Mouse (Mus musculus) CH12F3 (cell line): ENCODE results near the gene Rasgrf2.

ENCODE experiments used
- in situ Hi-C: fragments of 300-500 bp; cut with MboI; formaldehyde crosslinking; loops from 2 replicates; pipeline ENCODE4 v1.14.3; 2020; ENCODE audit warnings: low sequenced_read_pairs

The Rasgrf2 gene

GRCm38 (mm10) chr13:91955646-91956045 is 175.8 kb downstream of the Rasgrf2 start:
- in situ Hi-C loops = no loop called here

- in situ Hi-C loops = no loop called here
Measured at GRCm38 (mm10) chr13:91955175-91955574, 176.3 kb downstream of the Rasgrf2 start.

GRCm38 (mm10) chr13:91940113-91940512 is 191.3 kb downstream of the Rasgrf2 start:
- in situ Hi-C loops = no loop called here

- in situ Hi-C loops = no loop called here
Measured at GRCm38 (mm10) chr13:91938826-91939225, 192.6 kb downstream of the Rasgrf2 start.

GRCm38 (mm10) chr13:91937232-91937631 is 194.2 kb downstream of the Rasgrf2 start:
- in situ Hi-C loops = no loop called here

- in situ Hi-C loops = no loop called here
Measured at GRCm38 (mm10) chr13:91932122-91932521, 199.3 kb downstream of the Rasgrf2 start.

GRCm38 (mm10) chr13:91929943-91930726 is 201.3 kb downstream of the Rasgrf2 start:
- in situ Hi-C loops = no loop called here

GRCm38 (mm10) chr13:91928605-91929389 is 202.7 kb downstream of the Rasgrf2 start:
- in situ Hi-C loops = no loop called here

- in situ Hi-C loops = loop anchor here (25.0 kb wide), 1 partner anchor 816 kb away; no protein-coding TSS in a partner anchor
Measured at GRCm38 (mm10) chr13:91921010-91921409, 210.4 kb downstream of the Rasgrf2 start.

GRCm38 (mm10) chr13:91918764-91919163 is 212.7 kb downstream of the Rasgrf2 start:
- in situ Hi-C loops = loop anchor here (25.0 kb wide), 1 partner anchor 819 kb away; no protein-coding TSS in a partner anchor

- in situ Hi-C loops = loop anchor here (25.0 kb wide), 1 partner anchor 819 kb away; no protein-coding TSS in a partner anchor
Measured at GRCm38 (mm10) chr13:91917835-91918234, 213.6 kb downstream of the Rasgrf2 start.

- in situ Hi-C loops = loop anchor here (25.0 kb wide), 1 partner anchor 821 kb away; no protein-coding TSS in a partner anchor
Measured at GRCm38 (mm10) chr13:91916308-91916707, 215.1 kb downstream of the Rasgrf2 start.

GRCm38 (mm10) chr13:91915582-91916239 is 215.7 kb downstream of the Rasgrf2 start:
- in situ Hi-C loops = loop anchor here (25.0 kb wide), 1 partner anchor 822 kb away; no protein-coding TSS in a partner anchor

- in situ Hi-C loops = loop anchor here (25.0 kb wide), 1 partner anchor 822 kb away; no protein-coding TSS in a partner anchor
Measured at GRCm38 (mm10) chr13:91915192-91915581, 216.3 kb downstream of the Rasgrf2 start.

- in situ Hi-C loops = loop anchor here (25.0 kb wide), 1 partner anchor 826 kb away; no protein-coding TSS in a partner anchor
Measured at GRCm38 (mm10) chr13:91911652-91912051, 219.8 kb downstream of the Rasgrf2 start.

GRCm38 (mm10) chr13:91911211-91911610 is 220.2 kb downstream of the Rasgrf2 start:
- in situ Hi-C loops = loop anchor here (25.0 kb wide), 1 partner anchor 826 kb away; no protein-coding TSS in a partner anchor

- in situ Hi-C loops = loop anchor here (10.0 to 25.0 kb wide), 2 partner anchors 426 to 829 kb away; no protein-coding TSS in a partner anchor
Measured at GRCm38 (mm10) chr13:91908202-91908980, 223.1 kb downstream of the Rasgrf2 start.

- in situ Hi-C loops = loop anchor here (10.0 to 25.0 kb wide), 2 partner anchors 428 to 831 kb away; no protein-coding TSS in a partner anchor
Measured at GRCm38 (mm10) chr13:91906338-91906737, 225.1 kb downstream of the Rasgrf2 start.

GRCm38 (mm10) chr13:91896476-91896875 is 235.0 kb downstream of the Rasgrf2 start:
- in situ Hi-C loops = loop anchor here (25.0 kb wide), 1 partner anchor 591 kb away; the partner anchor contains the start of gene Fam151b

GRCm38 (mm10) chr13:91893132-91893531 is 238.3 kb downstream of the Rasgrf2 start:
- in situ Hi-C loops = loop anchor here (25.0 kb wide), 1 partner anchor 594 kb away; the partner anchor contains the start of gene Fam151b
